Mouse (Mus musculus): Measurements from ENCODE around the gene Spg7. TPM values are rescaled to one million over a fixed set of nuclear protein-coding genes. Genes with fewer than 3 reads are reported as not detected.

Gene Spg7
- total and polyA plus RNA-seq, 2 experiments from 2014 or later, result 51.3 to 64.3 TPM

DNA sequence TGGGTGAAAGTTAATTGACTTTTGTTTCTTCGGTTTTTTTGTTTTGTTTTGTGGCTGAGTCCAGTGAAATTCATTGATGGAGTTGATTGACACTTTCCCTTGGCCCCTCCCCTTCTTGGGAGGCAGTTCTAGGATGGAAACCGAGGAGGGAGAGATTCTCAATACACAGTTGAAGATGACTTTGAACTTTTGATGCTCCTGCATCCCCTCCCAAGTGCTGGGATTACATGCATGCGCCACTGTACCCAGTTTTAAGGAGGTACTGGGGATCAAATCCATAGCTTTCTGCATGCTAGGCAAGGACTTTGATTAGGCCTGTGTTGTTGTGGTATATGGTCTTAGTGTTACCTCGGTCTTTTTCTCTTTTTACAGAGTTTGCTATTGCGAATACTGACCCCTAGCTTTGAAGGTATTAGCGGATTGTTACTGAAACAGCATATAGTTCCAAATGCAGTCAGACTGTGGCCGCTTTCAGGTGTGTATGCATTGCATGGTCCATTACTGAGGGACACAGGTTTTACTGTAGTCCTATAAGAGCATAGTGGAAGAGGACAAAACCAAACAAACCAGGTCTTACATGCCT is 3.5 kb downstream of the Spg7 start:
- no peak for ATAC-seq (ENCODE audit: low FRiP score)
- peak; percentile 19 for DNase-seq (ENCODE audit: low spot score)
- H3K9ac ChIP-seq (replicated peaks; ENCODE audit: low read length, poor library complexity, severe bottlenecking), result peak overlapping the region; percentile 84

DNA sequence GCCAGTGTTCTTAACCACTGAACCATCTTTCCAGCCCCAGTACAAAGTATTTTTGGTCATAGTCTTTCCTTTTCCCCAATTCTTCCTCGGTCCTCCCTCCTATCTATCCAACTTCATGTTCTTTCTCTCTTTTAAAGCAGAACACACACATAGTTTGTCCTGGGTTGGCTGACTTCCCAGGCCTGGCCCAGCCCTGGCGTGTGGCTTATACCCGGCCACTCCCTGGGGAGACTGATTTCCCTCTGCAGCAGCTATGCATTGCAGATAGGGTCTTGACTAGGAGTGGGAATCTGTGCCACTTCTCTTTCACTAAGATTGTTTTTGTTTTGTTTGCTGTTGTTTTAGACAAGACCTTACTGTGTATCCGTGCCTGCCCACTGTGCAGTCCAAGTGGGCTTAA is 8.4 kb downstream of the Spg7 start:
- DNase-seq (ENCODE audit: low spot score) (peak; percentile 37), ATAC-seq (ENCODE audit: low FRiP score) (no peak)
- 68% methylated on average over 4 of the region's 4 CpGs for WGBS
- Histone ChIP-seq H3K9ac (replicated peaks; ENCODE audit: low read length, poor library complexity, severe bottlenecking) (no peak overlapping the region), H3K9me3 (ENCODE audit: low read length) (no peaks in the 10 kb centered on the region), H3K4me2 (ENCODE audit: low read depth, low read length, poor library complexity, severe bottlenecking) (no peak overlapping the region), H3K36me3 (ENCODE audit: insufficient read depth, low read length) (peaks cover 33% of the 10 kb centered on the region), H3K27me3 (ENCODE audit: insufficient read depth, low read length) (no peaks in the 10 kb centered on the region), H3K27ac (ENCODE audit: low read depth, low read length) (no peak overlapping the region), H3K4me3 (ENCODE audit: low read depth, low read length) (no peak overlapping the region), H3K4me1 (ENCODE audit: insufficient read depth, low read length) (peaks cover 4% of the 10 kb centered on the region; the same call in 1 of the 2 replicates)
- no peak for TF ChIP-seq CTCF (IDR thresholded peaks at IDR 0.05)

More for the DNA sequence above, 3.5 kb downstream of the Spg7 start:
- peak; percentile 50 for TF ChIP-seq CTCF (IDR thresholded peaks at IDR 0.05)
- Histone ChIP-seq H3K27me3 (ENCODE audit: insufficient read depth, low read length) (no peaks in the 10 kb centered on the region), H3K36me3 (ENCODE audit: insufficient read depth, low read length) (peaks cover under 1% of the 10 kb centered on the region; the same call in 1 of the 2 replicates), H3K9me3 (ENCODE audit: low read length) (no peaks in the 10 kb centered on the region), H3K4me3 (ENCODE audit: low read depth, low read length) (peak overlapping the region; percentile 97), H3K4me2 (ENCODE audit: low read depth, low read length, poor library complexity, severe bottlenecking) (peak overlapping the region; percentile 67), H3K4me1 (ENCODE audit: insufficient read depth, low read length) (peaks cover 5% of the 10 kb centered on the region; the same call in 1 of the 2 replicates), H3K27ac (ENCODE audit: low read depth, low read length) (peak overlapping the region; percentile 93)
- WGBS, result 38% methylated on average over 7 of the region's 7 CpGs

DNA sequence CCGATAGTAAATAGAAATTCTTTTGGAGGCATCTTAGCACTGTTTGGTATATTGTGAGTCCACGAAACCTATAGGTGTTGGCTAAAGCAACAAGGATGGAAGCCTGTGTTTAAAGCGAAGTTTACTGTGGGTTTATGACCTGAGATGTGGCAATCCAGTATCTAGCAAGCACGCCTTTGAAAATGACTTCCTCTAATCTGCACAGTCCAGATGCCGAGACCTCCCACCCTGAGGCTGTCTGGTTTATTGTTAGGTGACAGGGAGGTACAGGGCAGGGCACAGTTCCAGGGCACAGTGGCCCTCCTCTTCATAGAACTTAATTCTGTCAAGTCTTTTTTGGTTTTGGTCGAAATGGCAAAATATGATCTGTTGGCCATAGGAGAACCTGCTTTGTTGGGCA is 14.5 kb downstream of the Spg7 start:
- H3K4me3 ChIP-seq (ENCODE audit: low read depth, low read length), result no peak overlapping the region
- no peak overlapping the region for H3K27ac ChIP-seq (ENCODE audit: low read depth, low read length)
- no peaks in the 10 kb centered on the region for H3K9me3 ChIP-seq (ENCODE audit: low read length)
- peaks cover 72% of the 10 kb centered on the region for H3K36me3 ChIP-seq (ENCODE audit: insufficient read depth, low read length)
- DNase-seq (ENCODE audit: low spot score), result no peak
- WGBS, result 90% methylated on average over 6 of the region's 6 CpGs
- TF ChIP-seq CTCF (IDR thresholded peaks at IDR 0.05), result no peak
- no peaks in the 10 kb centered on the region for H3K27me3 ChIP-seq (ENCODE audit: insufficient read depth, low read length)
- H3K4me2 ChIP-seq (ENCODE audit: low read depth, low read length, poor library complexity, severe bottlenecking), result no peak overlapping the region
- no peak for ATAC-seq (ENCODE audit: low FRiP score)
- H3K9ac ChIP-seq (replicated peaks; ENCODE audit: low read length, poor library complexity, severe bottlenecking), result no peak overlapping the region
- H3K4me1 ChIP-seq (ENCODE audit: insufficient read depth, low read length), result no peaks in the 10 kb centered on the region

- no peaks in the 10 kb centered on the region for H3K4me1 ChIP-seq (ENCODE audit: insufficient read depth, low read length)
- H3K36me3 ChIP-seq (ENCODE audit: insufficient read depth, low read length), result peaks cover 75% of the 10 kb centered on the region
- H3K27me3 ChIP-seq (ENCODE audit: insufficient read depth, low read length), result no peaks in the 10 kb centered on the region
- no peak overlapping the region for H3K27ac ChIP-seq (ENCODE audit: low read depth, low read length)
- 72% methylated on average over 6 of the region's 6 CpGs for WGBS
- ATAC-seq (ENCODE audit: low FRiP score) (no peak), DNase-seq (ENCODE audit: low spot score) (no peak)
- H3K9ac ChIP-seq (replicated peaks; ENCODE audit: low read length, poor library complexity, severe bottlenecking), result no peak overlapping the region
- no peaks in the 10 kb centered on the region for H3K9me3 ChIP-seq (ENCODE audit: low read length)
- no peak overlapping the region for H3K4me3 ChIP-seq (ENCODE audit: low read depth, low read length)
- TF ChIP-seq CTCF (IDR thresholded peaks at IDR 0.05), result no peak
- no peak overlapping the region for H3K4me2 ChIP-seq (ENCODE audit: low read depth, low read length, poor library complexity, severe bottlenecking)
Measured at GRCm38 (mm10) chr8:123082993-123083392, 20.3 kb downstream of the Spg7 start.

- 88% methylated on average over 12 of the region's 12 CpGs for WGBS
- DNase-seq (ENCODE audit: low spot score) (peak; percentile 59), ATAC-seq (ENCODE audit: low FRiP score) (no peak)
- Histone ChIP-seq H3K27me3 (ENCODE audit: insufficient read depth, low read length) (no peaks in the 10 kb centered on the region), H3K4me2 (ENCODE audit: low read depth, low read length, poor library complexity, severe bottlenecking) (no peak overlapping the region), H3K9ac (replicated peaks; ENCODE audit: low read length, poor library complexity, severe bottlenecking) (no peak overlapping the region), H3K36me3 (ENCODE audit: insufficient read depth, low read length) (peaks cover 76% of the 10 kb centered on the region), H3K27ac (ENCODE audit: low read depth, low read length) (no peak overlapping the region), H3K4me3 (ENCODE audit: low read depth, low read length) (no peak overlapping the region), H3K9me3 (ENCODE audit: low read length) (no peaks in the 10 kb centered on the region), H3K4me1 (ENCODE audit: insufficient read depth, low read length) (no peaks in the 10 kb centered on the region)
- TF ChIP-seq CTCF (IDR thresholded peaks at IDR 0.05), result no peak
Measured at GRCm38 (mm10) chr8:123083610-123084009, 20.9 kb downstream of the Spg7 start.

GRCm38 (mm10) chr8:123087289-123087688 is 24.5 kb downstream of the Spg7 start:
- WGBS, result 89% methylated on average over 9 of the region's 9 CpGs
- DNase-seq (ENCODE audit: low spot score) (no peak), ATAC-seq (ENCODE audit: low FRiP score) (no peak)
- Histone ChIP-seq H3K4me1 (ENCODE audit: insufficient read depth, low read length) (no peaks in the 10 kb centered on the region), H3K27ac (ENCODE audit: low read depth, low read length) (no peak overlapping the region), H3K4me2 (ENCODE audit: low read depth, low read length, poor library complexity, severe bottlenecking) (no peak overlapping the region), H3K27me3 (ENCODE audit: insufficient read depth, low read length) (no peaks in the 10 kb centered on the region), H3K4me3 (ENCODE audit: low read depth, low read length) (no peak overlapping the region), H3K36me3 (ENCODE audit: insufficient read depth, low read length) (peaks cover 82% of the 10 kb centered on the region), H3K9me3 (ENCODE audit: low read length) (no peaks in the 10 kb centered on the region), H3K9ac (replicated peaks; ENCODE audit: low read length, poor library complexity, severe bottlenecking) (no peak overlapping the region)
- no peak for TF ChIP-seq CTCF (IDR thresholded peaks at IDR 0.05)

Measured in midbrain, postnatal 0 days (tissue).